Mouse (Mus musculus) kidney, adult 2 months (tissue): Measurements from ENCODE around the gene Gm20825. TPM values are rescaled to one million over a fixed set of nuclear protein-coding genes. Genes with fewer than 3 reads are reported as not detected.
"Not testable (repeated sequence)": the region's sequence is repeated elsewhere in the genome, so short reads cannot be mapped to it uniquely, and the experiment has no call there.

ENCODE experiments used
- DNase-seq: peaks from one replicate; pipeline ENCODE4 v3.0.0; 2021
- H3K27ac ChIP-seq: fragments of 200-500 bp; 2 replicates; pipeline ENCODE4 v1.5.1; 2012; ENCODE audit warnings: low read depth, low read length, control low read depth, inconsistent platforms; ENCODE audit not compliant: insufficient read depth
- H3K27me3 ChIP-seq: fragments of 200-500 bp; replicated peaks from 2 replicates; pipeline ENCODE4 v1.6.1; 2012; ENCODE audit warnings: mild to moderate bottlenecking, moderate library complexity, low read length, inconsistent platforms; ENCODE audit not compliant: control insufficient read depth, insufficient read depth
- H3K36me3 ChIP-seq: fragments of 200-500 bp; 2 replicates; pipeline ENCODE4 v1.6.1; 2012; ENCODE audit warnings: mild to moderate bottlenecking, moderate library complexity, low read length, inconsistent platforms; ENCODE audit not compliant: control insufficient read depth, insufficient read depth
- H3K4me1 ChIP-seq: fragments of 200-500 bp; 2 replicates; pipeline ENCODE4 v1.6.1; 2011; ENCODE audit warnings: low read length; ENCODE audit not compliant: control insufficient read depth, insufficient read depth
- H3K4me3 ChIP-seq: fragments of 200-500 bp; 2 replicates; pipeline ENCODE4 v1.5.1; 2011; ENCODE audit warnings: mild to moderate bottlenecking, low read depth, low read length, control low read depth; ENCODE audit not compliant: insufficient read depth
- WGBS: fragments of 180-500 bp; shearing (Covaris S2); methylation state at CpG from one replicate; pipeline ENCODE4 v1.1.7; 2018; 5-methylcytosine and 5-hydroxymethylcytosine counted together
- polyA plus RNA-seq: library from polyadenylated mRNA; depleted of rRNA; stranded (reverse); fragments of >200 nt; gene quantifications from 2 replicates; pipeline ENCODE4 v1.2.3, GENCODE M21; 2012; rRNA removed

The Gm20825 gene
- polyA plus RNA-seq, result not detected in 2 replicates

- H3K27me3 ChIP-seq, H3K4me1 ChIP-seq, H3K36me3 ChIP-seq, H3K4me3 ChIP-seq, H3K27ac ChIP-seq, DNase-seq: not testable (repeated sequence)
- WGBS, result 57% methylated on average over 3 of the region's 4 CpGs
These were observed at the start of gene Gm20825 for GRCm38 (mm10) chrY:8071407-8071806. Gene Gm20825 (minus strand): TSS chrY:8071507.

Other genes with a start within 250 kb of the Gm20825 start
- gene Gm29049, start 74.3 kb downstream of the Gm20825 start, polyA plus RNA-seq, result not detected in 2 replicates
- not detected in 2 replicates for gene Gm20824, start 186.4 kb upstream of the Gm20825 start, polyA plus RNA-seq